Mouse (Mus musculus) layer of hippocampus, postnatal 14 days (tissue): ENCODE data around the gene Dgkz. TPM values are rescaled to one million over a fixed set of nuclear protein-coding genes. Genes with fewer than 3 reads are reported as not detected.

Experiments used
- DNase-seq, 2 experiments: peaks; one replicate each; pipeline ENCODE4 v3.0.0; 2021 to 2022; ENCODE audit warnings: low spot score in 2 of 2, mixed read lengths in 1 of 2
- long read RNA-seq, 2 experiments: library from polyadenylated mRNA; stranded (forward); transcript quantifications; one replicate each; pipeline ENCODE4 v2.0.0; 2021
- total RNA-seq, 2 experiments: library from RNA; stranded (reverse); gene quantifications; 2 replicates each; pipeline ENCODE4 v1.2.3; 2021

The Dgkz gene
- total RNA-seq: 100 to 1,000 TPM; 391 to 416 TPM
- long read RNA-seq, experiment 1, full-length matches to known transcripts: 115 of 248 reads
- long read RNA-seq, experiment 1, partial matches to known transcripts: 51 of 248 reads
- long read RNA-seq, experiment 1, other reads (novel, unspliced or antisense): 82 of 248 reads
- long read RNA-seq, experiment 2, transcript Dgkz-202 (31 exons, 3,512 nt): minor isoform, 10 of 287 reads
- long read RNA-seq, experiment 2, transcript Dgkz-201 (31 exons, 3,584 nt): major isoform, 127 of 287 reads
- long read RNA-seq, experiment 2, partial matches to known transcripts: 65 of 287 reads
- long read RNA-seq, experiment 2, other reads (novel, unspliced or antisense): 81 of 287 reads

- no peak for DNase-seq
Observed at GRCm38 (mm10) chr2:91975581-91976541, at the start of gene Dgkz. Dgkz (minus strand) TSS chr2:91975864.

- DNase-seq: no peak
Observed at GRCm38 (mm10) chr2:92025202-92025601, 49.5 kb upstream of the Dgkz start.

GRCm38 (mm10) chr2:92024274-92024672 lies 48.6 kb upstream of the Dgkz start, which contains the start of gene Creb3l1:
Creb3l1 (minus strand) TSS chr2:92024502.
- DNase-seq: peak; percentile 64 to 77

- DNase-seq: no peak
Observed at GRCm38 (mm10) chr2:92023362-92024273, 48.0 kb upstream of the Dgkz start.

GRCm38 (mm10) chr2:92020676-92021265 lies 45.1 kb upstream of the Dgkz start:
- DNase-seq: no peak

- no peak for DNase-seq
Observed at GRCm38 (mm10) chr2:92017440-92017839, 41.8 kb upstream of the Dgkz start.

GRCm38 (mm10) chr2:92016981-92017380 lies 41.3 kb upstream of the Dgkz start:
- DNase-seq: peak in 1 of 2 experiments; percentile 52

GRCm38 (mm10) chr2:92014891-92015290 lies 39.2 kb upstream of the Dgkz start:
- DNase-seq: no peak

- no peak for DNase-seq
Observed at GRCm38 (mm10) chr2:92014248-92014647, 38.6 kb upstream of the Dgkz start.

GRCm38 (mm10) chr2:92012768-92013445 lies 37.2 kb upstream of the Dgkz start:
- no peak for DNase-seq

- no peak for DNase-seq
Observed at GRCm38 (mm10) chr2:92011424-92012353, 36.0 kb upstream of the Dgkz start.

GRCm38 (mm10) chr2:92008623-92009404 lies 33.1 kb upstream of the Dgkz start:
- peak in 1 of 2 experiments; percentile 29 for DNase-seq

- peak; percentile 94 to 98 for DNase-seq
Observed at GRCm38 (mm10) chr2:92007933-92008622, 32.4 kb upstream of the Dgkz start.

- DNase-seq: peak; percentile 60 to 61
Observed at GRCm38 (mm10) chr2:92006983-92007921, 31.6 kb upstream of the Dgkz start.

- no peak for DNase-seq
Observed at GRCm38 (mm10) chr2:92006491-92006890, 30.8 kb upstream of the Dgkz start.

- DNase-seq: no peak
Observed at GRCm38 (mm10) chr2:92004617-92005016, 29.0 kb upstream of the Dgkz start.
